Mouse (Mus musculus): Measurements from ENCODE around the gene Fam19a1. TPM values are rescaled to one million over a fixed set of nuclear protein-coding genes. Genes with fewer than 3 reads are reported as not detected.
A peak's percentile ranks its signal among the peaks of the same experiment; 100 is the strongest.

The Fam19a1 gene
- polyA plus RNA-seq, 1 experiment from 2014 or later, result 3.0 TPM

GRCm38 (mm10) chr6:96580726-96581125, 467.8 kb downstream of the Fam19a1 start:
- H3K4me2 ChIP-seq, result no peak overlapping the region
- H3K4me1 ChIP-seq (ENCODE audit: insufficient read depth), result no peaks in the 10 kb centered on the region
- H3K9me3 ChIP-seq (ENCODE audit: low read depth, low read length), result no peaks in the 10 kb centered on the region
- no peak overlapping the region for H3K4me3 ChIP-seq (ENCODE audit: low read depth, low read length)
- no peaks in the 10 kb centered on the region for H3K27me3 ChIP-seq (ENCODE audit: insufficient read depth, low read length)
- peak; percentile 55 for DNase-seq
- 34% methylated on average over 4 of the region's 4 CpGs for WGBS
- TF ChIP-seq CTCF (IDR thresholded peaks at IDR 0.05; ENCODE audit: low read depth), result no peak
- peak; percentile 35; the same call in 1 of the 2 replicates for ATAC-seq (ENCODE audit: insufficient read depth)
- no peaks in the 10 kb centered on the region for H3K36me3 ChIP-seq (ENCODE audit: insufficient read depth)
- no peak overlapping the region for H3K27ac ChIP-seq (ENCODE audit: low read depth)
- no peak overlapping the region for H3K9ac ChIP-seq

- no peak overlapping the region for H3K4me3 ChIP-seq (ENCODE audit: low read depth, low read length)
- DNase-seq, result no peak
- H3K9ac ChIP-seq, result no peak overlapping the region
- H3K9me3 ChIP-seq (ENCODE audit: low read depth, low read length), result no peaks in the 10 kb centered on the region
- H3K27me3 ChIP-seq (ENCODE audit: insufficient read depth, low read length), result no peaks in the 10 kb centered on the region
- no peaks in the 10 kb centered on the region for H3K36me3 ChIP-seq (ENCODE audit: insufficient read depth)
- no peak; the same call in 1 of the 2 replicates for ATAC-seq (ENCODE audit: insufficient read depth)
- no peak overlapping the region for H3K27ac ChIP-seq (ENCODE audit: low read depth)
- WGBS, result 39% methylated on average over 3 of the region's 3 CpGs
- no peak for TF ChIP-seq CTCF (IDR thresholded peaks at IDR 0.05; ENCODE audit: low read depth)
- no peaks in the 10 kb centered on the region for H3K4me1 ChIP-seq (ENCODE audit: insufficient read depth)
- H3K4me2 ChIP-seq, result no peak overlapping the region
Observed at GRCm38 (mm10) chr6:96581187-96581586, 468.2 kb downstream of the Fam19a1 start.

GRCm38 (mm10) chr6:96587427-96587826, 474.5 kb downstream of the Fam19a1 start:
- ATAC-seq (ENCODE audit: insufficient read depth) (no peak), DNase-seq (no peak)
- Histone ChIP-seq H3K27me3 (ENCODE audit: insufficient read depth, low read length) (no peaks in the 10 kb centered on the region), H3K4me3 (ENCODE audit: low read depth, low read length) (no peak overlapping the region), H3K4me1 (ENCODE audit: insufficient read depth) (no peaks in the 10 kb centered on the region), H3K36me3 (ENCODE audit: insufficient read depth) (no peaks in the 10 kb centered on the region), H3K27ac (ENCODE audit: low read depth) (no peak overlapping the region), H3K4me2 (no peak overlapping the region), H3K9me3 (ENCODE audit: low read depth, low read length) (no peaks in the 10 kb centered on the region), H3K9ac (no peak overlapping the region)
- WGBS, result 86% methylated on average over 4 of the region's 4 CpGs
- no peak for TF ChIP-seq CTCF (IDR thresholded peaks at IDR 0.05; ENCODE audit: low read depth)

GRCm38 (mm10) chr6:96593031-96593430, 480.1 kb downstream of the Fam19a1 start:
- H3K27ac ChIP-seq (ENCODE audit: low read depth), result no peak overlapping the region
- no peaks in the 10 kb centered on the region for H3K4me1 ChIP-seq (ENCODE audit: insufficient read depth)
- DNase-seq, result peak; percentile 12
- no peak overlapping the region for H3K4me3 ChIP-seq (ENCODE audit: low read depth, low read length)
- H3K36me3 ChIP-seq (ENCODE audit: insufficient read depth), result no peaks in the 10 kb centered on the region
- H3K9me3 ChIP-seq (ENCODE audit: low read depth, low read length), result no peaks in the 10 kb centered on the region
- H3K27me3 ChIP-seq (ENCODE audit: insufficient read depth, low read length), result no peaks in the 10 kb centered on the region
- no peak overlapping the region for H3K9ac ChIP-seq
- TF ChIP-seq CTCF (IDR thresholded peaks at IDR 0.05; ENCODE audit: low read depth), result no peak
- 65% methylated on average over 1 of the region's 1 CpGs for WGBS
- no peak overlapping the region for H3K4me2 ChIP-seq
- peak; percentile 88 for ATAC-seq (ENCODE audit: insufficient read depth)

GRCm38 (mm10) chr6:96595201-96595600, 482.2 kb downstream of the Fam19a1 start:
- Histone ChIP-seq H3K9ac (no peak overlapping the region), H3K27me3 (ENCODE audit: insufficient read depth, low read length) (no peaks in the 10 kb centered on the region), H3K4me3 (ENCODE audit: low read depth, low read length) (no peak overlapping the region), H3K27ac (ENCODE audit: low read depth) (no peak overlapping the region), H3K4me1 (ENCODE audit: insufficient read depth) (no peaks in the 10 kb centered on the region), H3K36me3 (ENCODE audit: insufficient read depth) (no peaks in the 10 kb centered on the region), H3K4me2 (no peak overlapping the region), H3K9me3 (ENCODE audit: low read depth, low read length) (no peaks in the 10 kb centered on the region)
- DNase-seq (no peak), ATAC-seq (ENCODE audit: insufficient read depth) (no peak)
- 92% methylated on average over 6 of the region's 10 CpGs for WGBS
- TF ChIP-seq CTCF (IDR thresholded peaks at IDR 0.05; ENCODE audit: low read depth), result no peak

- TF ChIP-seq CTCF (IDR thresholded peaks at IDR 0.05; ENCODE audit: low read depth), result no peak
- Histone ChIP-seq H3K9me3 (ENCODE audit: low read depth, low read length) (no peaks in the 10 kb centered on the region), H3K36me3 (ENCODE audit: insufficient read depth) (no peaks in the 10 kb centered on the region), H3K4me1 (ENCODE audit: insufficient read depth) (no peaks in the 10 kb centered on the region), H3K27me3 (ENCODE audit: insufficient read depth, low read length) (no peaks in the 10 kb centered on the region), H3K4me2 (no peak overlapping the region), H3K9ac (no peak overlapping the region), H3K27ac (ENCODE audit: low read depth) (no peak overlapping the region), H3K4me3 (ENCODE audit: low read depth, low read length) (no peak overlapping the region)
- DNase-seq (peak; percentile 56), ATAC-seq (ENCODE audit: insufficient read depth) (no peak)
- WGBS, result 54% methylated on average over 1 of the region's 1 CpGs
Observed at GRCm38 (mm10) chr6:96624196-96624595, 511.2 kb downstream of the Fam19a1 start.

GRCm38 (mm10) chr6:96631518-96631917, 518.6 kb downstream of the Fam19a1 start:
- Histone ChIP-seq H3K4me3 (ENCODE audit: low read depth, low read length) (no peak overlapping the region), H3K9ac (no peak overlapping the region), H3K27me3 (ENCODE audit: insufficient read depth, low read length) (no peaks in the 10 kb centered on the region), H3K27ac (ENCODE audit: low read depth) (no peak overlapping the region), H3K4me1 (ENCODE audit: insufficient read depth) (no peaks in the 10 kb centered on the region), H3K4me2 (no peak overlapping the region), H3K9me3 (ENCODE audit: low read depth, low read length) (no peaks in the 10 kb centered on the region), H3K36me3 (ENCODE audit: insufficient read depth) (no peaks in the 10 kb centered on the region)
- no peak for DNase-seq
- no peak for ATAC-seq (ENCODE audit: insufficient read depth)
- TF ChIP-seq CTCF (IDR thresholded peaks at IDR 0.05; ENCODE audit: low read depth), result no peak
- 88% methylated on average over 6 of the region's 6 CpGs for WGBS

GRCm38 (mm10) chr6:96632243-96632642, 519.3 kb downstream of the Fam19a1 start:
- Histone ChIP-seq H3K9me3 (ENCODE audit: low read depth, low read length) (no peaks in the 10 kb centered on the region), H3K27ac (ENCODE audit: low read depth) (no peak overlapping the region), H3K4me1 (ENCODE audit: insufficient read depth) (no peaks in the 10 kb centered on the region), H3K36me3 (ENCODE audit: insufficient read depth) (no peaks in the 10 kb centered on the region), H3K27me3 (ENCODE audit: insufficient read depth, low read length) (no peaks in the 10 kb centered on the region), H3K9ac (no peak overlapping the region), H3K4me3 (ENCODE audit: low read depth, low read length) (no peak overlapping the region), H3K4me2 (no peak overlapping the region)
- DNase-seq (no peak), ATAC-seq (ENCODE audit: insufficient read depth) (no peak)
- no peak for TF ChIP-seq CTCF (IDR thresholded peaks at IDR 0.05; ENCODE audit: low read depth)
- 49% methylated on average over 3 of the region's 3 CpGs for WGBS

Measured in lung, embryonic 14.5 days (tissue).